Mouse (Mus musculus) midbrain, embryonic 10.5 days (tissue): Measurements from ENCODE around the gene Ptgs1. TPM values are rescaled to one million over a fixed set of nuclear protein-coding genes. Genes with fewer than 3 reads are reported as not detected.

Experiments used
- DNase-seq: peaks from one replicate; pipeline ENCODE4 v3.0.0-alpha.2; 2017; ENCODE audit warnings: low spot score
- H3K27ac ChIP-seq: fragments of 300-500 bp; sonication (generic); replicated peaks from 2 replicates; pipeline ENCODE4 v1.5.1; 2016; ENCODE audit warnings: mild to moderate bottlenecking
- H3K27me3 ChIP-seq: fragments of 300-500 bp; sonication (generic); 2 replicates; pipeline ENCODE4 v1.6.1; 2016; ENCODE audit warnings: low read depth, mild to moderate bottlenecking; ENCODE audit not compliant: poor library complexity, severe bottlenecking
- H3K36me3 ChIP-seq: fragments of 300-500 bp; sonication (generic); 2 replicates; pipeline ENCODE4 v1.6.1; 2016; ENCODE audit warnings: mild to moderate bottlenecking, moderate library complexity
- H3K4me1 ChIP-seq: fragments of 300-500 bp; sonication (generic); 2 replicates; pipeline ENCODE4 v1.6.1; 2016
- H3K4me3 ChIP-seq: fragments of 300-500 bp; sonication (generic); 2 replicates; pipeline ENCODE4 v1.5.1; 2016; ENCODE audit warnings: mild to moderate bottlenecking, moderate library complexity
- H3K9me3 ChIP-seq: fragments of 300-500 bp; sonication (generic); replicated peaks from 2 replicates; pipeline ENCODE4 v1.6.1; 2016; ENCODE audit warnings: mild to moderate bottlenecking
- WGBS: fragments of 180-500 bp; shearing (Covaris S2); methylation state at CpG from one replicate; pipeline ENCODE4 v1.1.7; 2016; 5-methylcytosine and 5-hydroxymethylcytosine counted together
- polyA plus RNA-seq: library from polyadenylated mRNA; unstranded; fragments of >200 nt; fragmentation: Nextera tagmentation; extraction: Ambion mirVana; gene quantifications from 2 replicates; pipeline ENCODE4 v1.2.1, GENCODE M21; 2016

Ptgs1 gene
- polyA plus RNA-seq, 1 experiment from 2014 or later, result 4.7 TPM

DNA sequence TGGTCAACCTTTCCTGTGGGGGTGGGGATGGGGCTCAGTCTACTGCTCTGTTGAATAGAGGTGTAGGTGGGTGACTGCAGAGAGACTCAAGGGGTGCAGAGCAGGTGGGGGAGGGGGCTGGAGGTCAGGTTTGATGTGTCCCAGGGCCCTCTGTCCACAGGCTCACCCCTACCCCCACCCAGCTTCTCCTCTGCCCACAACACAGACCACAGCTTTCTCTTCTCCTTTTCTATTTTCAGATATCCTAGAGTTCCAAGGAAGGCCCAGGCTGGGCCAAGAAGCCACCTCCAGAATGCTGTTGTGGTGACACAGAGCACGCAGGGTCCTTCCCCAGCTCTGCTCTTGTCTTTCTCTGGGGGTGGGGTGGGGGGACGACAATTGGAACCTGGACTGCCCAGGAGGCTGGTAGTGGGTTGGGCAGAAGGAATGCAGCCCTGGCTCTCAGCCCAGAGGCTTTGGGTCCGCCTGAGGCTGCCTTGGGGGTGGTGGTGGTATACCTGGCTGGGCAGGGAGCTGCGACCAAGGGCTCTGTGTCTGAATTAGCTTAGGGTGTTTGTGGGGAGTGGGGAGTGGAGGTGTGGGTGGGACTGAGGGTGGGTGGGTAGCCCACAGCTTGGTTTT is 13.2 kb upstream of the Ptgs1 start:
- no peak overlapping the region for H3K4me3 ChIP-seq
- WGBS, result 52% methylated on average over 4 of the region's 4 CpGs
- H3K9me3 ChIP-seq, result no peaks in the 10 kb centered on the region
- no peaks in the 10 kb centered on the region for H3K36me3 ChIP-seq
- no peak for DNase-seq
- no peak overlapping the region for H3K27ac ChIP-seq
- peaks cover 16% of the 10 kb centered on the region for H3K27me3 ChIP-seq
- H3K4me1 ChIP-seq, result peaks cover 5% of the 10 kb centered on the region; the same call in 1 of the 2 replicates

DNA sequence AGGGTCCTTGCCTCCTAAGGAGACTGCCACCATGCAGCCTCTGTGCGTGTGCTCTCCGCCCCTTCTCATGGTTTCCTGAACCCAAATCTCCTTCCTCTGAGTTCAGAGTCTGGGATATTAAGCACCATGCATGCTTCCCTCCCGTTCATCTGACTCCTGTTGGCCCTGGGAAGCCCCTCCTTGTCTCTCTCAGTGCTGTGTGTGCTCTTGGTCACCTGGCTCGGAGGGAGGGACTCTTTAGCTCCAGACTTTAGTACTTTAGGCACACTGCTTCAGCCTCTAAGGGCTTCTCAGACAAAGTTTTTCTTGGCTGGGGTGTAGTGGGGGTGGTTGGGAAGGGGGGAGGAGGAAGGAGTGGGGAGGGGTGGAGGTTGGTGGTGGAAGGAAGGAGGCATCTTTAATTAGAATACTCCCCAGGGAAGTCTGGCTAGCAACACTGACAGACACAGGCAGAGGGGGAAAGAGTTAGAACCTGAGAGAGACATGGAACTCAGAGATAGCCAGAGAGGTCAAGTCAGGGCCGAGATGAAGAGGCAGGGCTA is 12.5 kb upstream of the Ptgs1 start:
- no peaks in the 10 kb centered on the region for H3K9me3 ChIP-seq
- peaks cover 3% of the 10 kb centered on the region; the same call in 1 of the 2 replicates for H3K4me1 ChIP-seq
- peaks cover 9% of the 10 kb centered on the region for H3K27me3 ChIP-seq
- DNase-seq, result no peak
- no peak overlapping the region for H3K4me3 ChIP-seq
- WGBS, result 54% methylated on average over 5 of the region's 5 CpGs
- no peaks in the 10 kb centered on the region for H3K36me3 ChIP-seq
- no peak overlapping the region for H3K27ac ChIP-seq

DNA sequence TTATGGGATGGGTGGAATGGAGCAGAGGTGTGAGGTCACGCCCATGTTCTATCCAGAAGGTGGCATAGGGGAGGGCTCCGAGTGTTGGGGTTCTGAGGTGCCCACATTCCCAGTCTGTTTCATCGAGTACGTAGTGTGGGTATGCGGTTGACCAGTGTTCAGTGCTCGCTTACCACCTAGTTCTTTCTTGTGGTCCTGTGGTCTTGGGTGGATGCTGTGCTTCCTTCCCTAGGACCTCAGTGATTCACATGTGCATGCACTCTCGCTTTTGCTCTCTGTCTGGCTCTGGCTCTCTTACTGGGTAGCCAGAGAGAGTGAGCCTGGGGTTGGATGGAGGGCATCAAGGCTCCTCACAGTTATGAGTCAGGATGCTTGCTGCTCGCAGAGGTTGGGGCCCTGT is 10.1 kb upstream of the Ptgs1 start:
- no peak for DNase-seq
- Histone ChIP-seq H3K4me3 (no peak overlapping the region), H3K36me3 (no peaks in the 10 kb centered on the region), H3K9me3 (no peaks in the 10 kb centered on the region), H3K27me3 (no peaks in the 10 kb centered on the region), H3K4me1 (0 out of 2 replicates have a peak, but pooled peaks cover 3% of the 10 kb centered on the region), H3K27ac (no peak overlapping the region)
- WGBS, result 88% methylated on average over 8 of the region's 8 CpGs

DNA sequence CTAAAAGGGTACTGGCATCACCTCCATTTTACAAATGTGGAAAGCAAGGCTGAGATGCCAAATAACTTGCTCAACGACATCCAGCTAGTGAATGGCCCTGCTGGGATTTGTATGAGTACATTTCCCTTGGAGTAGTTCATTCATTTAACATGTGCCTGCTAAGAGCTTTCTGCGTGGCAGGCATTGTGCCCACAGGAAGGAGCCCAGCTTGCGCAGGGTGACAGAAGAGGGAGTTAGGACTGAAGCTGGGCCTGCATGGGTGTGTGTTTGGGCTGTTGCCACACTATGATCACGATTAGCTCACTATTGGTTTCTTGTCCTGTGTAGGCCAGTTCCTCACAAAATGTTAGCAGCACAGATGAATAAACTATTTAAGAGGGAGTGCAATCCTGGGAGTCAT is 9.3 kb upstream of the Ptgs1 start:
- no peak for DNase-seq
- no peaks in the 10 kb centered on the region for H3K27me3 ChIP-seq
- H3K9me3 ChIP-seq, result no peaks in the 10 kb centered on the region
- no peaks in the 10 kb centered on the region for H3K36me3 ChIP-seq
- WGBS, result 87% methylated on average over 4 of the region's 4 CpGs
- H3K4me1 ChIP-seq, result 0 out of 2 replicates have a peak, but pooled peaks cover 3% of the 10 kb centered on the region
- H3K27ac ChIP-seq, result no peak overlapping the region
- no peak overlapping the region for H3K4me3 ChIP-seq

GRCm38 (mm10) chr2:36222168-36222848 is 7.9 kb upstream of the Ptgs1 start:
- no peaks in the 10 kb centered on the region for H3K27me3 ChIP-seq
- 70% methylated on average over 7 of the region's 7 CpGs for WGBS
- H3K27ac ChIP-seq, result no peak overlapping the region
- 0 out of 2 replicates have a peak, but pooled peaks cover under 1% of the 10 kb centered on the region for H3K4me1 ChIP-seq
- H3K9me3 ChIP-seq, result no peaks in the 10 kb centered on the region
- no peaks in the 10 kb centered on the region for H3K36me3 ChIP-seq
- no peak overlapping the region for H3K4me3 ChIP-seq
- no peak for DNase-seq

- H3K4me3 ChIP-seq, result no peak overlapping the region
- no peaks in the 10 kb centered on the region for H3K4me1 ChIP-seq
- H3K36me3 ChIP-seq, result no peaks in the 10 kb centered on the region
- H3K27ac ChIP-seq, result no peak overlapping the region
- H3K27me3 ChIP-seq, result no peaks in the 10 kb centered on the region
- no peaks in the 10 kb centered on the region for H3K9me3 ChIP-seq
- DNase-seq, result no peak
Observed at GRCm38 (mm10) chr2:36223436-36223835, 6.8 kb upstream of the Ptgs1 start.

- no peaks in the 10 kb centered on the region for H3K4me1 ChIP-seq
- no peak overlapping the region for H3K27ac ChIP-seq
- no peaks in the 10 kb centered on the region for H3K36me3 ChIP-seq
- no peak for DNase-seq
- H3K27me3 ChIP-seq, result peaks cover 6% of the 10 kb centered on the region
- H3K9me3 ChIP-seq, result no peaks in the 10 kb centered on the region
- 85% methylated on average over 7 of the region's 7 CpGs for WGBS
- no peak overlapping the region for H3K4me3 ChIP-seq
Observed at GRCm38 (mm10) chr2:36224153-36224552, 6.1 kb upstream of the Ptgs1 start.

DNA sequence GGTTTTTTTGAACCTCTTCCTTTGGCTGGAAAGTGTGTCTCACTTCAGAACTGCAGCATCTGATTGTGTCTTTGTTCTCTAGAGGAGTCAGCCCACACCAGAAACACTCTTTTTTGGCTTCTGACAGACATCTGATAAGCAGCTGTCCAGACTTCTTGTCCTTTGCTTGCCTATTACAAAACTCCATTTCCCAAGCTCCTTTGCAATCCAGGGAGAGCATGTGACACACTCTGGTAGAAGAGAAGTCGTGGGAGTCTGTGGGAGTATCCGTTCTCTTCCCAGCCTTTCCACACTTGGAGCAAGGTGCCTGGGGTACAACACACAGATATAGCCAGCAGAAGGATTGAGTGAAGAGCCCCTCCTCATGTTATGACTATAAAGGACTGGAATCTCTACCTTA is 5.6 kb upstream of the Ptgs1 start:
- WGBS, result 42% methylated on average over 2 of the region's 2 CpGs
- DNase-seq, result no peak
- H3K36me3 ChIP-seq, result no peaks in the 10 kb centered on the region
- no peaks in the 10 kb centered on the region for H3K4me1 ChIP-seq
- no peak overlapping the region for H3K4me3 ChIP-seq
- no peak overlapping the region for H3K27ac ChIP-seq
- peaks cover 9% of the 10 kb centered on the region for H3K27me3 ChIP-seq
- H3K9me3 ChIP-seq, result no peaks in the 10 kb centered on the region

DNA sequence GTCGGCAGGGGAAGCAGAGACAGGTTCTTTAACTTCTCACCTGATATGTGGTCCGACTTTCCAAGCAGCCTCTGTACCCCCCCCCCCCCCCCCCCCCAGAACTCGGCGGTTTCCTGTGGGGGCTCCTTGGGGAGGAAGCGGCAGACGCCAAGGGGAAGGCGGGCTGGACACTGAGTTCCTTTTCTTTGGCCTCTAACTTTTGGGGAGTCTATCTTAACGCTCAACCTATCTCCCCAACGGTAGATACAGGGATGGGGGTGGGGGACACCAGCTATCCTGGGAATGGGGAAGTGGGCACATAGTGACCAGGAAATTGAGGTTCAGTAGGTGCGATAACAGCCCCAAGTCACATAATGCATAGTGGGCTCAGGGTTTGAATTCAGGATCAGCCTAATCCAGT is 741 bp downstream of the Ptgs1 start:
- DNase-seq, result no peak
- 50% methylated on average over 9 of the region's 10 CpGs for WGBS
- Histone ChIP-seq H3K4me3 (peak overlapping the region; percentile 49), H3K36me3 (no peaks in the 10 kb centered on the region), H3K27ac (no peak overlapping the region), H3K27me3 (peaks cover 31% of the 10 kb centered on the region), H3K4me1 (peaks cover 20% of the 10 kb centered on the region), H3K9me3 (no peaks in the 10 kb centered on the region)

DNA sequence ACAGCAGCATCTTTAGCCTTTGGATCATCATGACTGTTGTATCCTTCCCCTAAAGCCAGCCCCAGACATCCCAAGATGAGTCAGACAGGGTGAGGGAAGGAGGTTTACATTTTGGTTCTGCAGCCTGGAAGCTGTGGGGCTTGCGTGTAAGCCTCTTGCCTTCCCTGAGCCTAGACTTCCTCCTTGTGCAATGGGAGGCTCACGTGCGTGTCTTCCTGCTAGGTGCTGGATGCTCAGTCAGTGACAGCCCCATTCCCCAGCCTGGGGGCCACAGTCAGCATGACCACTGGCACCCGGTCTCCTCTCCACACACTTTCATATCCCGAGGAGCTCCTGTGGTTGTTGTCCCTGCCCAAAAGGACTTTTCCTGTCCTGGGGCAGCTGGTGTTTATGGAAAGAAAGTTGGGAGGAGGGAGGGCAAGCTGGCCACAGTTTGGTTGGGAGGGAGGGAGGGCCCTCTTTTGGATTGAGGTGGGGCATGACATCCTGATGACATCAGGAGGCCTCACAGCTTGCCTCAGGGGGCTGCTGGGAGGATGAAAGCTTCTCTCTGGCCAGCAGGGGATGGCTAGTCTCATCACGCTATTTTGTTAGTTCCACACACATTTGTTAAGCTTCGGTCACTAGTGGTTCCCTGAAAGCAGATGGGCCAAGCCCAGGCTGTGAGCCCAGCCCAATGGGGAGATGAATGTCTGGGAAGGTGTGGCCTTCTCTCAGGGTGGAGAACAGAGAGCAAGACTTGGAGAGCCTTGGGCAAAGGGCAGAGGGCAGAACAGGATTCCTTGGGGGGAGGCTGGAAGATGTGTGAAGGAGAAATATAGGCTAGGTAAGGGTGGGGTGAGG is 4.5 kb downstream of the Ptgs1 start:
- Histone ChIP-seq H3K27ac (no peak overlapping the region), H3K36me3 (no peaks in the 10 kb centered on the region), H3K4me1 (peaks cover 19% of the 10 kb centered on the region), H3K9me3 (no peaks in the 10 kb centered on the region), H3K4me3 (no peak overlapping the region), H3K27me3 (peaks cover 21% of the 10 kb centered on the region)
- 75% methylated on average over 7 of the region's 7 CpGs for WGBS
- DNase-seq, result no peak

DNA sequence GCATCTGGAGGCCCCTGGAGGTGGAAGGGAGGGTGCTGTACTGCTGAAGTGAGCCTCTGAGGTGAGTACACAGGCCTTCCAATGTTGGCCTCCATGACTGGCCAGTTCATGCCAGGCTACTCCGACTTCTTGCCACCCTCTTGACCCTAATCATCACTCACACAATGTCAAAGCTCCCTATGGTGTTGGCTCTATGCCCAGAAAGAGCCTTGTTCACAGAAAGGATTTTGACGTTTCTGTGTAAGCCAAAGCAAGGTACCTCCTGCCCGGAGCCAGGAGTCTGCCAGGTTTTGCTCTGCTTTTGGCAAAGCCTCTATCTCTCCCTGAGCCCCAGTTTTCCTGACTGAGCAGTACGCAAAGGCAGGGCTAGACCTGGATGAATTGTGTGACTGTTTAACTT is 5.7 kb downstream of the Ptgs1 start:
- DNase-seq, result no peak
- Histone ChIP-seq H3K9me3 (no peaks in the 10 kb centered on the region), H3K36me3 (no peaks in the 10 kb centered on the region), H3K27ac (no peak overlapping the region), H3K4me1 (peaks cover 7% of the 10 kb centered on the region; the same call in 1 of the 2 replicates), H3K4me3 (no peak overlapping the region), H3K27me3 (peaks cover 9% of the 10 kb centered on the region)
- WGBS, result 86% methylated on average over 4 of the region's 4 CpGs

DNA sequence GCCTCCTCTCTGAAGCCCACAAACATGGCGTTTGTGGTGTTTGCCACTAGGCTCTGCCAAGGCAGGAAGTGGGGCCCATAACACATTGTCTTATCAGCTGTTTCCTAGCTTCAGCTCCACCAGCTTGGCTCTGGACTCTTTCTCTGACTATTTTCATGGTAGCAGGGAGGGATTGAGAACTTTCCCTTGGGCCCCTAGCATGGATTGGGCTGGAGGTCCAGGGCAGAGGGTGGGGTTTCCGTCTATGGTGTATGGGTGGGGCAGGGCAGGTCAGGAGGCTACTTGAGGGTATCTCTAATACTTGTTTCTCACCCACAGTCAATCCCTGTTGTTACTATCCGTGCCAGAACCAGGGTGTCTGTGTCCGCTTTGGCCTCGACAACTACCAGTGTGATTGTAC is 6.7 kb downstream of the Ptgs1 start:
- Histone ChIP-seq H3K27ac (no peak overlapping the region), H3K36me3 (no peaks in the 10 kb centered on the region), H3K9me3 (no peaks in the 10 kb centered on the region), H3K27me3 (no peaks in the 10 kb centered on the region), H3K4me1 (peaks cover 7% of the 10 kb centered on the region; the same call in 1 of the 2 replicates), H3K4me3 (no peak overlapping the region)
- no peak for DNase-seq
- 91% methylated on average over 5 of the region's 5 CpGs for WGBS
